Mouse (Mus musculus) heart, postnatal 0 days (tissue): ENCODE measurements at regions not wholly inside any gene's neighbourhood (a gene's known extent, or its start where the extent isn't known, plus 50 kb on each side); places are given as distances from the start of the nearest gene placed in this dataset.
A peak's percentile ranks its signal among the peaks of the same experiment; 100 is the strongest.

Experiments used
- ATAC-seq: fragments of 200-750 bp; cut with Nextera tagmentation; 2 replicates; pipeline ENCODE4 v1.8.0; 2017; ENCODE audit warnings: low read depth, moderate number of reproducible peaks, moderate library complexity; ENCODE audit not compliant: insufficient read depth
- DNase-seq: peaks from one replicate; pipeline ENCODE4 v3.0.0-alpha.2; 2016; ENCODE audit warnings: low spot score
- H3K27ac ChIP-seq: fragments of 300-500 bp; sonication (generic); 2 replicates; pipeline ENCODE4 v1.5.1; 2014; ENCODE audit warnings: low read depth, mild to moderate bottlenecking
- H3K27me3 ChIP-seq: fragments of 300-500 bp; sonication (generic); 2 replicates; pipeline ENCODE4 v1.6.1; 2014; ENCODE audit warnings: low read length, mixed read lengths; ENCODE audit not compliant: control insufficient read depth, insufficient read depth
- H3K36me3 ChIP-seq: fragments of 300-500 bp; sonication (generic); replicated peaks from 2 replicates; pipeline ENCODE4 v1.6.1; 2014; ENCODE audit warnings: low read length, mixed read lengths; ENCODE audit not compliant: control insufficient read depth, insufficient read depth
- H3K4me1 ChIP-seq: fragments of 300-500 bp; sonication (generic); 2 replicates; pipeline ENCODE4 v1.6.1; 2014; ENCODE audit warnings: antibody characterized with exemption; ENCODE audit not compliant: control insufficient read depth, insufficient read depth
- H3K4me2 ChIP-seq: fragments of 300-500 bp; sonication (generic); 2 replicates; pipeline ENCODE4 v1.6.1; 2014; ENCODE audit warnings: low read depth, mild to moderate bottlenecking, low read length, moderate library complexity
- H3K4me3 ChIP-seq: fragments of 300-500 bp; sonication (generic); 2 replicates; pipeline ENCODE4 v1.5.1; 2014; ENCODE audit warnings: low read depth, low read length
- H3K9ac ChIP-seq: fragments of 300-500 bp; sonication (generic); replicated peaks from 2 replicates; pipeline ENCODE4 v1.6.1; 2014; ENCODE audit warnings: low read depth, low read length, mixed read lengths
- H3K9me3 ChIP-seq: fragments of 300-500 bp; sonication (generic); replicated peaks from 2 replicates; pipeline ENCODE4 v1.6.1; 2016; ENCODE audit warnings: low read length; ENCODE audit not compliant: control insufficient read depth
- CTCF ChIP-seq: IDR thresholded peaks from 2 replicates; pipeline ENCODE4 v1.5.1; 2016; ENCODE audit warnings: antibody characterized with exemption, control low read depth, low read depth
- EP300 ChIP-seq: IDR thresholded peaks from 2 replicates; pipeline ENCODE4 v1.6.1; 2016; ENCODE audit warnings: antibody characterized with exemption, low read depth
- WGBS: fragments of 180-500 bp; shearing (Covaris S2); extraction: QIAGEN DNeasy Blood & Tissue Kit; methylation state at CpG from one replicate; pipeline ENCODE4 v1.1.7; 2014; 5-methylcytosine and 5-hydroxymethylcytosine counted together

DNA sequence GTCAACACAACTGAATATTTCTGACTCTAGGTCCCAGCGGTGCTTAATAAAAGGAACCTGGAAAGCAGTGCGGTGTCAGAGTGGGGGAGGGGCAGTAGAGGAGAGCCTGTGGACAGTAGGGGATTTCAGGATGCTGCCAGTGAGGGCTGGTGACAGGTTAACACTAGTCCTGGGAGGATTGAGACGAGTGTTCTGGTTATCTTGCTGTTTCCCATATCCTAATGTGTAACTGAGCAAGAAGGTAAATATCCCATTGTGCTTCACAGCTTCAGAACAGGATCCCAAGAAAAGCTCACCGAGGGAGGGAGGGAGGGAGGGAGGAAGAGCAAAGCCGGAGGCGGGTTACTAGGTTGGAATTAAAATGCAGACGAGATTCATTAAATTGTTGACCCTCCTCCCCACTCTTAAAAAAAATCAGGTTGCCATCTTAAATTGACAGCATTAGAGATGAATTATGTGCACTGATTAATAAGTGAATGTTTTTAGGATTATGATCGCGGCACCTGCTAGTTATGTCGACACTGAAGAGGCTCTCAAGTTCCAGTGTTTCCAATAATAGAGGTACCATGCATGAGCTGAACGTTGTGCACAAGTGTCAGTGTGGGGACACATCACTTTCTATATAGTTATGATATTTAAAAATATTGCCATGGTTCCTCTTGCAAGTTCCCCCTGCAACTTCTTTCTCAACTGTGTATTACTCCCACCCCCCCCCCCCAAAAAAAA, 1053.3 kb downstream of the 5730522E02Rik start:
- no peaks in the 10 kb centered on the region for H3K27me3 ChIP-seq
- H3K4me2 ChIP-seq = peak overlapping the region; percentile 57
- peak overlapping the region; percentile 34 for H3K4me3 ChIP-seq
- H3K9me3 ChIP-seq = no peaks in the 10 kb centered on the region
- no peak for DNase-seq
- 20% methylated on average over 11 of the region's 11 CpGs for WGBS
- 0 out of 2 replicates have a peak overlapping the region, but pooled peaks have one; percentile 26 for H3K9ac ChIP-seq
- TF ChIP-seq EP300 = no peak
- TF ChIP-seq CTCF = no peak
- H3K4me1 ChIP-seq = no peaks in the 10 kb centered on the region
- no peaks in the 10 kb centered on the region for H3K36me3 ChIP-seq
- no peak for ATAC-seq
- no peak overlapping the region for H3K27ac ChIP-seq

DNA sequence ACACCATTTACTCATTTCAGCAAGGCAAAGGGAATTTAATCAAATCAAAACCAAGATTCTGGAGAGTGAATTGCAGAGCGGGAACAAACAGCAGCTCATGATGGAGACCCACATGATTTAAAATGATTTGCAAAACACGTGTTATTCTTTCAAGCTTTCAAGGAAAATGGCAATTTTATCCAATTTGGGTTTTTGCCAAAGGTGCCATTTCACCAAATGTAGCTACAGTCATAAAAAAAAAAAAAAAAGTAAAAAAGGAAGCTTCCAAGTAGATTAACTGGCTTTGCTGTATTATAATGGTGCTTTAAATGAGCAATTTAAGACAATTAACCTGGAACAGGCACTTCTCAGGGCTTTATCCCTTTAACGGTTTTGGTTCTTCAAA, 1052.7 kb downstream of the 5730522E02Rik start:
- Histone ChIP-seq H3K27ac (no peak overlapping the region), H3K4me3 (no peak overlapping the region), H3K36me3 (no peaks in the 10 kb centered on the region), H3K4me1 (no peaks in the 10 kb centered on the region), H3K9me3 (no peaks in the 10 kb centered on the region), H3K27me3 (no peaks in the 10 kb centered on the region), H3K4me2 (peak overlapping the region; percentile 57; the same call in 1 of the 2 replicates), H3K9ac (no peak overlapping the region)
- no peak for DNase-seq
- 69% methylated on average over 3 of the region's 3 CpGs for WGBS
- ATAC-seq = no peak
- TF ChIP-seq EP300 (no peak), CTCF (no peak)

DNA sequence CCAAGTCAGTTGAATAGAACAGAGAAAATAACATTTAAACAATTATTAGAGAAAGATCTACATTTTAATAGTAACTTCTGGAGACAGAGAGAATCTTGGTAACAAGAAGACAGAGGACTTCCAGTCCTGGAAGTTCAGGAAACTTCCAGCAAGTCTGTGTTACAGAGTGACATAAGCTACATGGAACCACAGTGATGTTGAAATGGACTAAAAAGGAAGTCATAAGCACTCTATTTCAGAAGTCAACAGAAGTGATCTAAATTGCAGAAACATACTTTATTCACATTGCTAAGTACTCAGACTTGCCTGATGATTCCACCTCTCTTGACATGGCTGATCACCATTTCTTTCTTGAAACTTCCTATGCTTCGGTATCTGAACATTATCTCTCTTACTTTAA, 1051.7 kb downstream of the 5730522E02Rik start:
- H3K9ac ChIP-seq = no peak overlapping the region
- H3K27me3 ChIP-seq = no peaks in the 10 kb centered on the region
- DNase-seq (no peak), ATAC-seq (no peak)
- TF ChIP-seq CTCF (no peak), EP300 (no peak)
- no peaks in the 10 kb centered on the region for H3K9me3 ChIP-seq
- H3K4me1 ChIP-seq = no peaks in the 10 kb centered on the region
- H3K36me3 ChIP-seq = no peaks in the 10 kb centered on the region
- no peak overlapping the region for H3K27ac ChIP-seq
- 94% methylated on average over 1 of the region's 1 CpGs for WGBS
- H3K4me3 ChIP-seq = no peak overlapping the region
- H3K4me2 ChIP-seq = no peak overlapping the region

DNA sequence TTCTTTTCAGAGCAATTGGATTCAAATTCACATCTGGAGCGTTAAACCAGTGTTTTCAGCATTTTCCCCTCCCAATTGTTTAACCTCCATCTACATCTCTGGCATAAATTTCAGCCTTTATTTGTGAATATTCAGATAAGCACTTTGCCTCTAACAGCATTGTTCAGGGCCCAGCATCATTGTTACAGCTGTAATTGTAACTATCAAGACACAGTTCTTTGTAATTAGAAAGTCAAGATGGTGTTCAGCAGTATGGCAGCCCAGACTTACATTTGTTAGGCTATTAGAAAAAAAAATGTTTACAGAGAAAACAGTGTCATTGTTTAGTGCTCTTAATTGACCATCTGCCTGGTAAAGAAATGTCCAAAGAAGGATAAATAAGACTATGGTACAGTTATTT, 1042.6 kb downstream of the 5730522E02Rik start:
- H3K9me3 ChIP-seq = no peaks in the 10 kb centered on the region
- H3K4me3 ChIP-seq = no peak overlapping the region
- ATAC-seq = no peak
- DNase-seq = no peak
- H3K27ac ChIP-seq = no peak overlapping the region
- H3K36me3 ChIP-seq = no peaks in the 10 kb centered on the region
- H3K4me2 ChIP-seq = no peak overlapping the region
- H3K9ac ChIP-seq = no peak overlapping the region
- 77% methylated on average over 1 of the region's 1 CpGs for WGBS
- no peaks in the 10 kb centered on the region for H3K4me1 ChIP-seq
- H3K27me3 ChIP-seq = no peaks in the 10 kb centered on the region
- TF ChIP-seq EP300 (no peak), CTCF (no peak)

DNA sequence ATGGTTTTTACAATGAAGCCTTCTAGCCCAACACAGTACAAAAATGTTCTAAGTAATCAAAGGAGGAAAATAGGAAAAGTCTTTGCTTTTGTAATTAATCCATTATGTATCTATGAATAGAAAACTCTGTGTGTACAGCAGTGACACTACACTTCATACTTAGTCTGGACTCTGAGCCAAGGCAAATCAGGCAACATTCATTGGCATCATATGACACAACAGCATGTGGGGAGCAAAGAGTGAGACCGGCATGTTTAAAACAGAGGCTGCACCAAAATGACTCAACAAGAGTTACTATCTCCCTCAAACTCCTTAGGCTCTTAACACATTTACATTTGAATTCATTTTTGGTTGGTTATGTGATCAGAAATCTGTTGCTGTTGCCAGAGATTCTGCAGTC, 1039.5 kb downstream of the 5730522E02Rik start:
- no peak for TF ChIP-seq EP300
- TF ChIP-seq CTCF = no peak
- Histone ChIP-seq H3K36me3 (no peaks in the 10 kb centered on the region), H3K27ac (no peak overlapping the region), H3K4me2 (no peak overlapping the region), H3K27me3 (no peaks in the 10 kb centered on the region), H3K9me3 (no peaks in the 10 kb centered on the region), H3K4me3 (no peak overlapping the region), H3K9ac (no peak overlapping the region), H3K4me1 (no peaks in the 10 kb centered on the region)
- ATAC-seq = no peak
- WGBS = 56% methylated on average over 1 of the region's 1 CpGs
- DNase-seq = no peak
